Mouse (Mus musculus): ENCODE measurements around the gene Kalrn. TPM values are rescaled to one million over a fixed set of nuclear protein-coding genes. Genes with fewer than 3 reads are reported as not detected.

Gene Kalrn
- polyA plus RNA-seq, 1 experiment from 2014 or later: 16.8 TPM

GRCm38 (mm10) chr16:33942341-33942740 lies 631.0 kb downstream of the Kalrn start:
- Histone ChIP-seq H3K9me3 (ENCODE audit: control insufficient read depth, low read length) (no peaks in the 10 kb centered on the region), H3K27ac (ENCODE audit: low read depth, low read length) (no peak overlapping the region), H3K4me3 (ENCODE audit: low read depth, low read length) (no peak overlapping the region), H3K9ac (ENCODE audit: low read length) (no peak overlapping the region), H3K27me3 (ENCODE audit: control insufficient read depth, insufficient read depth, low read length) (no peaks in the 10 kb centered on the region), H3K36me3 (ENCODE audit: control insufficient read depth, insufficient read depth, low read length) (no peaks in the 10 kb centered on the region), H3K4me2 (no peak overlapping the region), H3K4me1 (ENCODE audit: control insufficient read depth, insufficient read depth, low read length) (0 out of 2 replicates have a peak, but pooled peaks cover 2% of the 10 kb centered on the region)
- 70% methylated on average over 11 of the region's 11 CpGs for WGBS
- DNase-seq (ENCODE audit: low spot score, missing footprints): no peak
- ATAC-seq (ENCODE audit: low FRiP score): no peak

GRCm38 (mm10) chr16:33941271-33941781 lies 632.0 kb downstream of the Kalrn start:
- Histone ChIP-seq H3K9me3 (ENCODE audit: control insufficient read depth, low read length) (no peaks in the 10 kb centered on the region), H3K27ac (ENCODE audit: low read depth, low read length) (no peak overlapping the region), H3K27me3 (ENCODE audit: control insufficient read depth, insufficient read depth, low read length) (no peaks in the 10 kb centered on the region), H3K4me1 (ENCODE audit: control insufficient read depth, insufficient read depth, low read length) (0 out of 2 replicates have a peak, but pooled peaks cover 2% of the 10 kb centered on the region), H3K9ac (ENCODE audit: low read length) (no peak overlapping the region), H3K4me2 (no peak overlapping the region), H3K4me3 (ENCODE audit: low read depth, low read length) (no peak overlapping the region), H3K36me3 (ENCODE audit: control insufficient read depth, insufficient read depth, low read length) (no peaks in the 10 kb centered on the region)
- DNase-seq (ENCODE audit: low spot score, missing footprints): no peak
- no peak for ATAC-seq (ENCODE audit: low FRiP score)
- 73% methylated on average over 11 of the region's 11 CpGs for WGBS

DNA sequence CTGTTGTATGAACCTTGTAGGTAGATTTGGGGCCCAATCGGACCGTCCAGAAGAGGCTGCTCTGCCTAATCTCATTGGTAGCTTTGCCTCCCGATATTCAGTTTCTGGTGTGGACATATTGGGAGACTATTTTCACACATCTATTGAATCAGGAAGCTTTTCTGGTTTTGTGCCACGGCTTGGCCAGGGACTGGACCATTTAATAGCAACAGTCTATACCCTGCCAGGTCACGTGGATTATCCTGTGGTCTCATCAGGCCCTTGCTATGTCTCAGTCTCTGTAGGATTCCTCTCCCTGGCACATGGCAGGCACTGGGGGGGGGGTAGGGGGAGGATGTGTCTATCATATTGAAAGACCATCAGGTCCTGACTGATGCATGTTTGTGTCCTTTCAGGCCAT lies 633.2 kb downstream of the Kalrn start:
- Histone ChIP-seq H3K9me3 (ENCODE audit: control insufficient read depth, low read length) (no peaks in the 10 kb centered on the region), H3K4me2 (no peak overlapping the region), H3K27me3 (ENCODE audit: control insufficient read depth, insufficient read depth, low read length) (no peaks in the 10 kb centered on the region), H3K9ac (ENCODE audit: low read length) (no peak overlapping the region), H3K4me1 (ENCODE audit: control insufficient read depth, insufficient read depth, low read length) (0 out of 2 replicates have a peak, but pooled peaks cover 2% of the 10 kb centered on the region), H3K27ac (ENCODE audit: low read depth, low read length) (no peak overlapping the region), H3K4me3 (ENCODE audit: low read depth, low read length) (no peak overlapping the region), H3K36me3 (ENCODE audit: control insufficient read depth, insufficient read depth, low read length) (no peaks in the 10 kb centered on the region)
- 82% methylated on average over 5 of the region's 5 CpGs for WGBS
- no peak for DNase-seq (ENCODE audit: low spot score, missing footprints)
- no peak for ATAC-seq (ENCODE audit: low FRiP score)

DNA sequence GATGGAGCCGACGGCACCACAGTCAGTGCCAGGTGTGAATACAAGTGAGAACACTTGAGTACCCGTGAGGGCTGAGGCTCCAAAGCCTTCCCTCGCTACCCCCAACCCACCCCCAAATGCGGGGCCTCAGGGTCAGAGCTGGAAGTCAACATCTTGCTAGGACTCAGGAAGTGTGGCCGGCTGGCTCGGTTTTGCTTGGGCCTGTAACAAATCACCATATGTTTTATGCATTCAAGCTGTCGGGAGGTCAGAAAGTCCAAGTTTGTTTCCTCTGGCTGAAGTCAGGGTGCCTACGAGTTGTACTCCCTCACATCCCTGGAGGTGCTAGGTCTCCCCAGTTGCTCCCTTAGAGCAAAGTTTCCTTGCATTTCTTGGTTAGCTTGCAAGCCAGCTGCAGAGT lies 633.7 kb downstream of the Kalrn start:
- Histone ChIP-seq H3K36me3 (ENCODE audit: control insufficient read depth, insufficient read depth, low read length) (no peaks in the 10 kb centered on the region), H3K27ac (ENCODE audit: low read depth, low read length) (no peak overlapping the region), H3K9ac (ENCODE audit: low read length) (no peak overlapping the region), H3K27me3 (ENCODE audit: control insufficient read depth, insufficient read depth, low read length) (no peaks in the 10 kb centered on the region), H3K4me2 (no peak overlapping the region), H3K4me1 (ENCODE audit: control insufficient read depth, insufficient read depth, low read length) (0 out of 2 replicates have a peak, but pooled peaks cover 2% of the 10 kb centered on the region), H3K4me3 (ENCODE audit: low read depth, low read length) (no peak overlapping the region), H3K9me3 (ENCODE audit: control insufficient read depth, low read length) (no peaks in the 10 kb centered on the region)
- ATAC-seq (ENCODE audit: low FRiP score) (no peak), DNase-seq (ENCODE audit: low spot score, missing footprints) (no peak)
- WGBS: 71% methylated on average over 9 of the region's 9 CpGs

- DNase-seq (ENCODE audit: low spot score, missing footprints): no peak
- Histone ChIP-seq H3K27ac (ENCODE audit: low read depth, low read length) (no peak overlapping the region), H3K9me3 (ENCODE audit: control insufficient read depth, low read length) (no peaks in the 10 kb centered on the region)
Measured at GRCm38 (mm10) chr16:33939133-33939531, 634.2 kb downstream of the Kalrn start.

GRCm38 (mm10) chr16:33938311-33939132 lies 634.8 kb downstream of the Kalrn start:
- Histone ChIP-seq H3K9ac (ENCODE audit: low read length) (no peak overlapping the region), H3K9me3 (ENCODE audit: control insufficient read depth, low read length) (no peaks in the 10 kb centered on the region), H3K27me3 (ENCODE audit: control insufficient read depth, insufficient read depth, low read length) (no peaks in the 10 kb centered on the region), H3K36me3 (ENCODE audit: control insufficient read depth, insufficient read depth, low read length) (no peaks in the 10 kb centered on the region), H3K4me3 (ENCODE audit: low read depth, low read length) (no peak overlapping the region), H3K4me1 (ENCODE audit: control insufficient read depth, insufficient read depth, low read length) (0 out of 2 replicates have a peak, but pooled peaks cover 2% of the 10 kb centered on the region), H3K4me2 (no peak overlapping the region), H3K27ac (ENCODE audit: low read depth, low read length) (no peak overlapping the region)
- ATAC-seq (ENCODE audit: low FRiP score) (no peak), DNase-seq (ENCODE audit: low spot score, missing footprints) (no peak)
- 81% methylated on average over 12 of the region's 12 CpGs for WGBS

More at GRCm38 (mm10) chr16:33939133-33939531, 634.2 kb downstream of the Kalrn start:
- Histone ChIP-seq H3K36me3 (ENCODE audit: control insufficient read depth, insufficient read depth, low read length) (no peaks in the 10 kb centered on the region), H3K4me1 (ENCODE audit: control insufficient read depth, insufficient read depth, low read length) (0 out of 2 replicates have a peak, but pooled peaks cover 2% of the 10 kb centered on the region), H3K4me2 (no peak overlapping the region), H3K9ac (ENCODE audit: low read length) (no peak overlapping the region), H3K27me3 (ENCODE audit: control insufficient read depth, insufficient read depth, low read length) (no peaks in the 10 kb centered on the region), H3K4me3 (ENCODE audit: low read depth, low read length) (no peak overlapping the region)
- WGBS: 83% methylated on average over 2 of the region's 2 CpGs
- ATAC-seq (ENCODE audit: low FRiP score): no peak

- H3K27ac ChIP-seq (ENCODE audit: low read depth, low read length): no peak overlapping the region
- no peaks in the 10 kb centered on the region for H3K9me3 ChIP-seq (ENCODE audit: control insufficient read depth, low read length)
- no peaks in the 10 kb centered on the region for H3K27me3 ChIP-seq (ENCODE audit: control insufficient read depth, insufficient read depth, low read length)
- H3K4me3 ChIP-seq (ENCODE audit: low read depth, low read length): no peak overlapping the region
- 88% methylated on average over 8 of the region's 8 CpGs for WGBS
- H3K4me2 ChIP-seq: no peak overlapping the region
- DNase-seq (ENCODE audit: low spot score, missing footprints) (no peak), ATAC-seq (ENCODE audit: low FRiP score) (no peak)
- 0 out of 2 replicates have a peak, but pooled peaks cover 2% of the 10 kb centered on the region for H3K4me1 ChIP-seq (ENCODE audit: control insufficient read depth, insufficient read depth, low read length)
- no peak overlapping the region for H3K9ac ChIP-seq (ENCODE audit: low read length)
- H3K36me3 ChIP-seq (ENCODE audit: control insufficient read depth, insufficient read depth, low read length): no peaks in the 10 kb centered on the region
Measured at GRCm38 (mm10) chr16:33937567-33937966, 635.8 kb downstream of the Kalrn start.

DNA sequence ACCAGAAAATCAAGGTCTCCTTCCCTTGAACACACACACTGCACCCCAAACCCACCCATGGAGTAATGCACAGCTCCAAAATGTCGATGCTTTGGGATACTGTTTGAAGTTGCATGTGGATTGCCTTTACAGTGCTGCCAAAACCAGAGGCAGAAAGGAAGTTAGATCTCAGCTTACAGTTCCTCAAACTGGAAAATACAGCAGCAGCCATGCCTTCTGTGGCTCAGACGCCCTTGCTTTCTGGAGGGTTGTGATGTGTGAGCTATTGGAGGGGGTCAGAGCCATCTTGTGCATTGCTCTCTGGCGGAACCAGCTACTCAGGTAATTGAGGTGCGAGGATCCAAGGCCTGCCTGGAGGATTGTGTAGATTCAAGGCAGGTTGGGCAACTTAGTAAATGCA lies 636.4 kb downstream of the Kalrn start:
- no peak overlapping the region for H3K4me2 ChIP-seq
- H3K36me3 ChIP-seq (ENCODE audit: control insufficient read depth, insufficient read depth, low read length): no peaks in the 10 kb centered on the region
- H3K27ac ChIP-seq (ENCODE audit: low read depth, low read length): no peak overlapping the region
- WGBS: 89% methylated on average over 4 of the region's 4 CpGs
- H3K4me1 ChIP-seq (ENCODE audit: control insufficient read depth, insufficient read depth, low read length): 0 out of 2 replicates have a peak, but pooled peaks cover 2% of the 10 kb centered on the region
- H3K9me3 ChIP-seq (ENCODE audit: control insufficient read depth, low read length): no peaks in the 10 kb centered on the region
- H3K4me3 ChIP-seq (ENCODE audit: low read depth, low read length): no peak overlapping the region
- DNase-seq (ENCODE audit: low spot score, missing footprints) (no peak), ATAC-seq (ENCODE audit: low FRiP score) (no peak)
- H3K9ac ChIP-seq (ENCODE audit: low read length): no peak overlapping the region
- no peaks in the 10 kb centered on the region for H3K27me3 ChIP-seq (ENCODE audit: control insufficient read depth, insufficient read depth, low read length)

GRCm38 (mm10) chr16:33935407-33935785 lies 637.9 kb downstream of the Kalrn start:
- WGBS: 96% methylated on average over 6 of the region's 6 CpGs
- ATAC-seq (ENCODE audit: low FRiP score) (no peak), DNase-seq (ENCODE audit: low spot score, missing footprints) (no peak)

More at GRCm38 (mm10) chr16:33935407-33935785, 637.9 kb downstream of the Kalrn start:
- no peak overlapping the region for H3K4me3 ChIP-seq (ENCODE audit: low read depth, low read length)
- no peak overlapping the region for H3K27ac ChIP-seq (ENCODE audit: low read depth, low read length)
- no peaks in the 10 kb centered on the region for H3K36me3 ChIP-seq (ENCODE audit: control insufficient read depth, insufficient read depth, low read length)
- H3K9ac ChIP-seq (ENCODE audit: low read length): no peak overlapping the region
- no peak overlapping the region for H3K4me2 ChIP-seq
- H3K27me3 ChIP-seq (ENCODE audit: control insufficient read depth, insufficient read depth, low read length): no peaks in the 10 kb centered on the region
- no peaks in the 10 kb centered on the region for H3K9me3 ChIP-seq (ENCODE audit: control insufficient read depth, low read length)
- H3K4me1 ChIP-seq (ENCODE audit: control insufficient read depth, insufficient read depth, low read length): no peaks in the 10 kb centered on the region

Data from midbrain, embryonic 11.5 days (tissue).